Mouse (Mus musculus) hindbrain, embryonic 14.5 days (tissue): Measurements from ENCODE around the gene Clybl. TPM values are rescaled to one million over a fixed set of nuclear protein-coding genes. Genes with fewer than 3 reads are reported as not detected.

Source experiments
- ATAC-seq: fragments of 200-750 bp; cut with Nextera tagmentation; 2 replicates; pipeline ENCODE4 v1.8.0; 2017; ENCODE audit warnings: moderate number of reproducible peaks, mild to moderate bottlenecking, moderate TSS enrichment, moderate library complexity; ENCODE audit not compliant: low FRiP score
- DNase-seq: peaks from one replicate; pipeline ENCODE4 v3.0.0-alpha.2; 2015; ENCODE audit warnings: low spot score
- H3K27ac ChIP-seq: fragments of 300-500 bp; sonication (generic); 2 replicates; pipeline ENCODE4 v1.5.1; 2014; ENCODE audit warnings: mild to moderate bottlenecking, moderate library complexity
- H3K27me3 ChIP-seq: fragments of 300-500 bp; sonication (generic); 2 replicates; pipeline ENCODE4 v1.6.1; 2014; ENCODE audit warnings: mild to moderate bottlenecking, low read length, mixed read lengths; ENCODE audit not compliant: control insufficient read depth, insufficient read depth
- H3K36me3 ChIP-seq: fragments of 300-500 bp; sonication (generic); replicated peaks from 2 replicates; pipeline ENCODE4 v1.6.1; 2014; ENCODE audit not compliant: control insufficient read depth, insufficient read depth
- H3K4me1 ChIP-seq: fragments of 300-500 bp; sonication (generic); replicated peaks from 2 replicates; pipeline ENCODE4 v1.6.1; 2014; ENCODE audit warnings: antibody characterized with exemption, low read length, mixed read lengths; ENCODE audit not compliant: control insufficient read depth, insufficient read depth
- H3K4me2 ChIP-seq: fragments of 300-500 bp; sonication (generic); replicated peaks from 2 replicates; pipeline ENCODE4 v1.6.1; 2014; ENCODE audit warnings: mild to moderate bottlenecking, moderate library complexity
- H3K4me3 ChIP-seq: fragments of 300-500 bp; sonication (generic); replicated peaks from 2 replicates; pipeline ENCODE4 v1.5.1; 2014; ENCODE audit warnings: mild to moderate bottlenecking, low read length
- H3K9ac ChIP-seq: fragments of 300-500 bp; sonication (generic); 2 replicates; pipeline ENCODE4 v1.6.1; 2014
- H3K9me3 ChIP-seq: fragments of 300-500 bp; sonication (generic); 2 replicates; pipeline ENCODE4 v1.6.1; 2016; ENCODE audit warnings: low read length; ENCODE audit not compliant: control insufficient read depth
- WGBS: fragments of 180-500 bp; shearing (Covaris S2); extraction: QIAGEN DNeasy Blood & Tissue Kit; methylation state at CpG from one replicate; pipeline ENCODE4 v1.1.7; 2014; 5-methylcytosine and 5-hydroxymethylcytosine counted together
- polyA plus RNA-seq: library from polyadenylated mRNA; unstranded; fragments of >200 nt; fragmentation: Nextera tagmentation; extraction: Ambion mirVana; gene quantifications from 2 replicates; pipeline ENCODE4 v1.2.1, GENCODE M21; 2014

The Clybl gene
- polyA plus RNA-seq, 1 experiment from 2014 or later = 16.3 TPM

DNA sequence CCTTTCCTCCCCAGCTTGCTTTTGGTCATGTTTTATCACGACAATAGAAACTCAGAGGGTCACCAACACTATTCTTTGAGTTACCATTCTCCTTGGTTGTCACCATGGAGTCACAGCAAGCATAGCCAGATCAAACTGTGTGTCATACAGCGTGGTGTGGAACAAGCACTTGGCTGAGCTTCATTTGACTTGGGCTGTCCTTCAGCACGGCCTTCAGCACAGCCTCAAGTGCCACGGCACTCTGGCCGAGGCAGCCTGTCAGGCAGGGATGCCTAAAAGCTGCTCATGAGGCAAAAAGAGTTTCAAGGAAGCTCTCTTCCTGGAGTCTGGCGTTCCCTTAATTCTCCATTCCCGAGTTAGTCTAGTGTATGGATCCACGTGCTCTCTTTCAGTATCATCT lies 169.3 kb downstream of the Clybl start:
- H3K4me3 ChIP-seq = no peak overlapping the region
- H3K9ac ChIP-seq = no peak overlapping the region
- H3K4me1 ChIP-seq = no peaks in the 10 kb centered on the region
- ATAC-seq (no peak), DNase-seq (no peak)
- no peaks in the 10 kb centered on the region for H3K9me3 ChIP-seq
- no peak overlapping the region for H3K4me2 ChIP-seq
- no peaks in the 10 kb centered on the region for H3K27me3 ChIP-seq
- 81% methylated on average over 8 of the region's 8 CpGs for WGBS
- no peak overlapping the region for H3K27ac ChIP-seq
- no peaks in the 10 kb centered on the region for H3K36me3 ChIP-seq

DNA sequence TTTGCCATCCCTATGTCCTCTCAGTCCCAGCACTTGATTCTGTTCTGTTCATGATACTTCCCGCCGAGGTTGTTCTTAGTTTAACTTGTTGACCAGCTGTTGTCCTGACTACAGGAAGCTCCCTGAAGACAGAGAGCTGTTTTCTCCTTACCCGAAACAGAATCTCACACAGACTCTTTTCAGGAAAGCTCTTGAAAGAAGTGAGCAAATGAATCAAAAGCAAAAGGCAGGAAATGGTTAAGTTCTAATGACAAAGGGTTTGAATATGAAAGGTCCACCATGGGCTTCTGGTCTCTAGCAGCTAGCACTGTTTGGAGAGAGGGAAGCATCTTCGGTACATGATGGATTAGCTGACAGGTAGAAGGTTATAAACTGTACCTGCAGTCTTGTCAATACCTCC lies 175.8 kb downstream of the Clybl start:
- Histone ChIP-seq H3K4me1 (no peaks in the 10 kb centered on the region), H3K27ac (no peak overlapping the region), H3K9me3 (no peaks in the 10 kb centered on the region), H3K9ac (no peak overlapping the region), H3K36me3 (no peaks in the 10 kb centered on the region), H3K4me2 (no peak overlapping the region), H3K4me3 (no peak overlapping the region), H3K27me3 (no peaks in the 10 kb centered on the region; the same call in 1 of the 2 replicates)
- no peak for ATAC-seq
- no peak for DNase-seq
- WGBS = 83% methylated on average over 4 of the region's 4 CpGs

DNA sequence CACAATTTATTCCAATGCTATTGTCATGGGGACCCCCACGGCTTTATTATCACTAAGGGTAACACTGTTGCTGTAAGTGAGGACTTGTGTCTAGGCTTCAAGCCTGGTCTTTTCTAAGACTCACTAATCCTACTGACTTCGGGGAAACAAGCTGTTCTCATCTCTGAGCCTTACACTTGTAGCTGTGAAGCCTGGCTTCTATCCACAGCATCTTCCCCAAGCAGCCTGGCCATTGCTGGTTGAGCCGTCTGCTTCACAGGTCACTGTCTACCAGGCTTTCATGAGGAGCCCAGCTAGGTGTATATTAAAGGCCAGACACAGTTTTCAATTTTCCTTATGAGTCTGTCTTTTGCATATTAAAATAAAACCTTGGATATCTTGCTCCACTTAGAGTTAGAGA lies 177.1 kb downstream of the Clybl start:
- Histone ChIP-seq H3K27me3 (no peaks in the 10 kb centered on the region; the same call in 1 of the 2 replicates), H3K4me3 (no peak overlapping the region), H3K9ac (no peak overlapping the region), H3K4me1 (no peaks in the 10 kb centered on the region), H3K36me3 (no peaks in the 10 kb centered on the region), H3K9me3 (no peaks in the 10 kb centered on the region), H3K27ac (no peak overlapping the region), H3K4me2 (no peak overlapping the region)
- no peak for ATAC-seq
- no peak for DNase-seq
- 79% methylated on average over 3 of the region's 3 CpGs for WGBS

- H3K4me2 ChIP-seq = no peak overlapping the region
- 0 out of 2 replicates have a peak overlapping the region, but pooled peaks have one; percentile 16 for H3K27ac ChIP-seq
- H3K9ac ChIP-seq = no peak overlapping the region
- H3K4me3 ChIP-seq = no peak overlapping the region
- no peaks in the 10 kb centered on the region for H3K36me3 ChIP-seq
- no peak for DNase-seq
- H3K27me3 ChIP-seq = no peaks in the 10 kb centered on the region; the same call in 1 of the 2 replicates
- 66% methylated on average over 23 of the region's 23 CpGs for WGBS
- no peaks in the 10 kb centered on the region for H3K4me1 ChIP-seq
- no peaks in the 10 kb centered on the region for H3K9me3 ChIP-seq
- no peak; the same call in 1 of the 2 replicates for ATAC-seq
Measured at GRCm38 (mm10) chr14:122359136-122359905, 177.8 kb downstream of the Clybl start.

DNA sequence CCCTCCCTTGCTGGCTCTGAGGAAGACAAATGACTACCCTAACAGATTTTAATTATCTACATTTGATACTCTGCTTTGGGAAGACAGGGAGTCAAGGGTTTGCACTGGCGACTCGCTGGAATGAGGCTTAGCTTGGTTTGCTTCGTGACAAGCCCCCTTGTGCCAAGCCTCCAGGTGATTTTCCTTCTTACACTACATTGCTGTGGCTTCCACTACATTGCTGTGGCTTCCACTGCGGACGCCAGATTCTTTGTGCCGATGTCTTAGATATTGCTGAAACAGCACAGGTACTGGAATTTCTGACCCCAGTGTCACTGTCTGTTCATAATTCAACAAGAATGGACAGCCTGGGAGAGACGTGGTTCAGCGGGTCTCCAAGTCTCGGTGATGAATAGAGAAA lies 180.3 kb downstream of the Clybl start:
- H3K4me1 ChIP-seq = no peaks in the 10 kb centered on the region
- no peak overlapping the region for H3K4me2 ChIP-seq
- H3K27me3 ChIP-seq = no peaks in the 10 kb centered on the region; the same call in 1 of the 2 replicates
- H3K36me3 ChIP-seq = no peaks in the 10 kb centered on the region
- H3K9me3 ChIP-seq = no peaks in the 10 kb centered on the region
- 0 out of 2 replicates have a peak overlapping the region, but pooled peaks have one; percentile 5 for H3K27ac ChIP-seq
- no peak overlapping the region for H3K9ac ChIP-seq
- H3K4me3 ChIP-seq = no peak overlapping the region
- WGBS = 68% methylated on average over 9 of the region's 9 CpGs
- no peak for DNase-seq
- ATAC-seq = no peak

- H3K27me3 ChIP-seq = no peaks in the 10 kb centered on the region; the same call in 1 of the 2 replicates
- 41% methylated on average over 6 of the region's 6 CpGs for WGBS
Measured at GRCm38 (mm10) chr14:122363156-122363555, 181.7 kb downstream of the Clybl start.

DNA sequence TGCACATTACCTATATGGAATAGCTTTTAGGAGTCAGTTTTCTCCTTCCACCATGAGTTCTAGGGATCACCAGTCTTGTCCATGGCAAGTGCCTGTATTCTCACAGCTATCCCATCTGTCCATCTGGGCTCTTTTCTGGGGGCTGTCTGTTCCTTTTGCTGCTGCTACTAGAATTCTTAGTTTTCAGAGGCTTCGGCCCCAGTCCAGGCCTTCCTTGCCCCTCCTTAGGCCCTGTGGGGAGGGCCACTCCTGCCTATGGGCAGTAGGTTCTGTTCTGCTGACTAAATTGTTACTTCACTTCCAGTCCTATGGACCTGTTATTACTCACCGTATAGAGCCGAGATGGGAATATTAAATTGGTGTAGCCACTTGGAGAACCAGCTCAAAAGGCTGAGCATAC lies 182.5 kb downstream of the Clybl start:
- no peak for ATAC-seq
- H3K36me3 ChIP-seq = no peaks in the 10 kb centered on the region
- WGBS = 92% methylated on average over 3 of the region's 3 CpGs

More at GRCm38 (mm10) chr14:122363156-122363555, 181.7 kb downstream of the Clybl start:
- Histone ChIP-seq H3K27ac (no peak overlapping the region), H3K4me2 (no peak overlapping the region), H3K4me3 (no peak overlapping the region), H3K4me1 (no peaks in the 10 kb centered on the region; the same call in 1 of the 2 replicates), H3K36me3 (no peaks in the 10 kb centered on the region), H3K9ac (no peak overlapping the region), H3K9me3 (no peaks in the 10 kb centered on the region)
- ATAC-seq = no peak
- no peak for DNase-seq

GRCm38 (mm10) chr14:122367252-122367868 lies 185.9 kb downstream of the Clybl start:
- no peak overlapping the region for H3K4me3 ChIP-seq
- H3K4me1 ChIP-seq = no peaks in the 10 kb centered on the region; the same call in 1 of the 2 replicates
- peak overlapping the region; percentile 1; the same call in 1 of the 2 replicates for H3K4me2 ChIP-seq
- 0 out of 2 replicates have a peak overlapping the region, but pooled peaks have one; percentile 15 for H3K27ac ChIP-seq
- WGBS = 65% methylated on average over 28 of the region's 28 CpGs
- H3K27me3 ChIP-seq = peaks cover 20% of the 10 kb centered on the region
- H3K36me3 ChIP-seq = no peaks in the 10 kb centered on the region
- ATAC-seq = peak; percentile 75; the same call in 1 of the 2 replicates
- no peak overlapping the region for H3K9ac ChIP-seq
- H3K9me3 ChIP-seq = no peaks in the 10 kb centered on the region
- no peak for DNase-seq

More for the DNA sequence above, 182.5 kb downstream of the Clybl start:
- Histone ChIP-seq H3K4me2 (no peak overlapping the region), H3K27ac (no peak overlapping the region), H3K27me3 (no peaks in the 10 kb centered on the region; the same call in 1 of the 2 replicates), H3K4me1 (no peaks in the 10 kb centered on the region; the same call in 1 of the 2 replicates), H3K9ac (no peak overlapping the region), H3K4me3 (no peak overlapping the region), H3K9me3 (no peaks in the 10 kb centered on the region)
- no peak for DNase-seq

- H3K4me3 ChIP-seq = no peak overlapping the region
- no peaks in the 10 kb centered on the region for H3K36me3 ChIP-seq
- H3K4me1 ChIP-seq = no peaks in the 10 kb centered on the region; the same call in 1 of the 2 replicates
- DNase-seq = no peak
- H3K4me2 ChIP-seq = no peak overlapping the region
- no peak for ATAC-seq
- no peak overlapping the region for H3K27ac ChIP-seq
- H3K27me3 ChIP-seq = peaks cover 26% of the 10 kb centered on the region
- H3K9me3 ChIP-seq = no peaks in the 10 kb centered on the region
- no peak overlapping the region for H3K9ac ChIP-seq
- WGBS = 61% methylated on average over 3 of the region's 3 CpGs
Measured at GRCm38 (mm10) chr14:122367882-122368418, 186.4 kb downstream of the Clybl start.
